Mouse (Mus musculus) liver, adult 2 months (tissue): ENCODE results near the gene Rrp12.

ENCODE experiments used
- CTCF ChIP-seq: fragments of 200-500 bp; IDR thresholded peaks from 2 replicates; pipeline ENCODE4 v1.5.1; 2011; ENCODE audit warnings: low read depth, low read length, control low read depth
- POLR2A ChIP-seq: fragments of 200-500 bp; IDR thresholded peaks from 2 replicates; pipeline ENCODE4 v1.6.1; 2011; ENCODE audit warnings: low read length, control low read depth; ENCODE audit not compliant: insufficient read depth; ENCODE audit errors: extremely low read depth

- no peak for TF ChIP-seq CTCF
- no peak for TF ChIP-seq POLR2A
Measured at GRCm38 (mm10) chr19:41828941-41829340, 67.0 kb downstream of the Rrp12 start.
